ENCODE assay signal across 8 mouse cellular contexts in genomic region chr15:103323070-103323454, GRCm38 (mm10). TPM values are rescaled to one million over a fixed set of nuclear protein-coding genes. Genes with fewer than 3 reads are reported as not detected.
A peak's percentile ranks its signal among the peaks of the same experiment; 100 is the strongest.
DNase-seq lines count a peak whose midpoint lies in the region; ATAC-seq lines count a peak whose summit lies in the region.

No protein-coding gene starts in this region.

- no peaks in the 10 kb centered on the region for H3K27me3 ChIP-seq in lung, embryonic 15.5 days

- peak overlapping the region; percentile 94 for H3K4me2 ChIP-seq in lung, embryonic 15.5 days

- peaks cover under 1% of the 10 kb centered on the region; the same call in 1 of the 2 replicates for H3K36me3 ChIP-seq in lung, embryonic 15.5 days

- H3K27ac ChIP-seq in lung, embryonic 15.5 days = peak overlapping the region; percentile 51; the same call in 1 of the 2 replicates

- H3K4me1 ChIP-seq in lung, embryonic 15.5 days = peaks cover 22% of the 10 kb centered on the region

- peak overlapping the region; percentile 75 for H3K9ac ChIP-seq in lung, embryonic 15.5 days

- peak; percentile 71 for DNase-seq in gastrocnemius, postnatal 10 days
- no peak for DNase-seq in gastrocnemius, adult 8-10 months (ENCODE audit: low spot score in 2 of 2)
- peak; percentile 55 for DNase-seq in urinary bladder, postnatal 14 days (ENCODE audit: low spot score)
- no peak for DNase-seq in urinary bladder, adult 2 months (ENCODE audit: low spot score)
- DNase-seq in heart, postnatal 4 days = peak; percentile 70
- peak; percentile 75 for DNase-seq in testis, postnatal 14 days (ENCODE audit: low spot score)
- no peak for DNase-seq in layer of hippocampus, postnatal 14 days (ENCODE audit: low spot score in 2 of 2)

- H3K9me3 ChIP-seq in lung, embryonic 15.5 days = no peaks in the 10 kb centered on the region

- peak; percentile 70 for ATAC-seq in lung, embryonic 15.5 days (ENCODE audit: borderline replicate concordance, extremely low read depth, low FRiP score, low TSS enrichment)

- WGBS in lung, embryonic 15.5 days = 2% methylated on average over 20 of the region's 26 CpGs

- peak overlapping the region; percentile 78 for H3K4me3 ChIP-seq in lung, embryonic 15.5 days

RNA-seq across cellular contexts. Expression of gene Gpr84, which starts 12.7 kb away (rescaled TPM):
- total RNA-seq in gastrocnemius, postnatal 10 days (2021) = under 1 TPM in 1 of 2 experiments, not detected in 1; 0.14 TPM
- not detected for total RNA-seq in gastrocnemius, adult 8-10 months (2022)
- not detected in 2 replicates for polyA plus RNA-seq in urinary bladder, adult 2 months (2012; rRNA removed)
- total RNA-seq in heart, postnatal 4 days (2021) = not detected
- polyA plus RNA-seq in lung, embryonic 15.5 days (2015; fragmentation: Nextera tagmentation; extraction: Ambion mirVana) = 0.29 and 0.36 TPM in 2 replicates
- under 1 TPM; 0.74 to 0.81 TPM for total RNA-seq in layer of hippocampus, postnatal 14 days (2021)

RNA-seq across cellular contexts. Expression of gene Zfp385a, which starts 16.8 kb away (rescaled TPM):
- 10 to 100 TPM; 39.3 to 45.7 TPM for total RNA-seq in gastrocnemius, postnatal 10 days (2021)
- 1 to 10 TPM; 5.7 to 6.4 (median 5.9) TPM for total RNA-seq in gastrocnemius, adult 8-10 months (2022)
- 9.9 and 15.6 TPM in 2 replicates for polyA plus RNA-seq in urinary bladder, adult 2 months (2012; rRNA removed)
- total RNA-seq in heart, postnatal 4 days (2021) = 10 to 100 TPM; 21.9 to 22.0 TPM
- 7.7 and 9.0 TPM in 2 replicates for polyA plus RNA-seq in lung, embryonic 15.5 days (2015; fragmentation: Nextera tagmentation; extraction: Ambion mirVana)
- 10 to 100 TPM; 43.2 to 44.4 TPM for total RNA-seq in layer of hippocampus, postnatal 14 days (2021)

RNA-seq across cellular contexts. Expression of gene Itga5, which starts 43.5 kb away (rescaled TPM):
- total RNA-seq in gastrocnemius, postnatal 10 days (2021) = 10 to 100 TPM; 27.6 to 40.5 TPM
- total RNA-seq in gastrocnemius, adult 8-10 months (2022) = 1 to 10 TPM; 4.0 to 4.9 (median 4.5) TPM
- 138 and 146 TPM in 2 replicates for polyA plus RNA-seq in urinary bladder, adult 2 months (2012; rRNA removed)
- 100 to 1,000 TPM; 120 to 121 TPM for total RNA-seq in heart, postnatal 4 days (2021)
- polyA plus RNA-seq in lung, embryonic 15.5 days (2015; fragmentation: Nextera tagmentation; extraction: Ambion mirVana) = 39.6 and 42.7 TPM in 2 replicates
- total RNA-seq in layer of hippocampus, postnatal 14 days (2021) = 1 to 10 TPM; 3.4 to 5.8 TPM

RNA-seq across cellular contexts. Expression of gene Copz1, which starts 50.5 kb away (rescaled TPM):
- total RNA-seq in gastrocnemius, postnatal 10 days (2021) = 10 to 100 TPM; 45.3 to 51.4 TPM
- total RNA-seq in gastrocnemius, adult 8-10 months (2022) = 10 to 100 TPM; 34.7 to 39.4 (median 35.6) TPM
- polyA plus RNA-seq in urinary bladder, adult 2 months (2012; rRNA removed) = 125 and 135 TPM in 2 replicates
- 10 to 100 TPM; 88.7 to 91.2 TPM for total RNA-seq in heart, postnatal 4 days (2021)
- polyA plus RNA-seq in lung, embryonic 15.5 days (2015; fragmentation: Nextera tagmentation; extraction: Ambion mirVana) = 287 and 293 TPM in 2 replicates
- total RNA-seq in layer of hippocampus, postnatal 14 days (2021) = 100 to 1,000 TPM; 102 to 105 TPM

Comparison
In these comparisons a context has a peak if more than half of its experiments do, and no peak if none do; other contexts are left out.
1. DNase-seq: peak in gastrocnemius, postnatal 10 days (single experiment), urinary bladder, postnatal 14 days (single experiment), heart, postnatal 4 days (single experiment) and testis, postnatal 14 days (single experiment); none in gastrocnemius, adult 8-10 months (0 of 2), urinary bladder, adult 2 months (single experiment) and layer of hippocampus, postnatal 14 days (0 of 2).
2. RNA of gene Itga5, which starts 43.5 kb away (total RNA-seq): 120 to 121 TPM in heart, postnatal 4 days and 27.6 to 40.5 TPM in gastrocnemius, postnatal 10 days; 3.4 to 5.8 TPM in layer of hippocampus, postnatal 14 days and 4.0 to 4.9 TPM in gastrocnemius, adult 8-10 months; every median in the first group is over 4 times any median in the second.